Mouse (Mus musculus) ES-Bruce4 (cell line): ENCODE data around the gene Arf4. TPM values are rescaled to one million over a fixed set of nuclear protein-coding genes. Genes with fewer than 3 reads are reported as not detected.
"Not testable (repeated sequence)": the region's sequence is repeated elsewhere in the genome, so short reads cannot be mapped to it uniquely, and the experiment has no call there.

Experiments used
- H3K27ac ChIP-seq: 2 replicates; pipeline ENCODE4 v1.5.1; 2012; ENCODE audit warnings: low read length, inconsistent platforms; ENCODE audit not compliant: insufficient read depth
- H3K27me3 ChIP-seq: 2 replicates; pipeline ENCODE4 v1.6.1; 2012; ENCODE audit warnings: mild to moderate bottlenecking, low read length, inconsistent platforms; ENCODE audit not compliant: control insufficient read depth, poor library complexity, insufficient read depth, severe bottlenecking
- H3K36me3 ChIP-seq: 2 replicates; pipeline ENCODE4 v1.6.1; 2012; ENCODE audit warnings: inconsistent platforms, mild to moderate bottlenecking, low read length, moderate library complexity; ENCODE audit not compliant: control insufficient read depth, poor library complexity, insufficient read depth, severe bottlenecking
- H3K4me1 ChIP-seq: one replicate; pipeline ENCODE4 v1.8.1; 2011; ENCODE audit warnings: low read length; ENCODE audit not compliant: control insufficient read depth, insufficient read depth
- H3K4me3 ChIP-seq: 2 replicates; pipeline ENCODE4 v1.5.1; 2011; ENCODE audit warnings: low read depth, mild to moderate bottlenecking, low read length
- H3K9ac ChIP-seq: 2 replicates; pipeline ENCODE4 v1.6.1; 2012; ENCODE audit warnings: low read depth, mild to moderate bottlenecking, inconsistent platforms; ENCODE audit not compliant: poor library complexity, severe bottlenecking
- H3K9me3 ChIP-seq: replicated peaks from 2 replicates; pipeline ENCODE4 v1.6.1; 2012; ENCODE audit warnings: mild to moderate bottlenecking, low read length, inconsistent platforms; ENCODE audit not compliant: control insufficient read depth, poor library complexity, insufficient read depth, severe bottlenecking
- CTCF ChIP-seq: IDR thresholded peaks from one replicate; pipeline ENCODE4 v1.8.1; 2011; ENCODE audit warnings: low read depth, low read length
- EP300 ChIP-seq: IDR thresholded peaks from 2 replicates; pipeline ENCODE4 v1.6.1; 2011; ENCODE audit warnings: low read depth, low read length; ENCODE audit not compliant: insufficient read depth
- POLR2A ChIP-seq: IDR thresholded peaks from one replicate; pipeline ENCODE4 v1.8.1; 2011; ENCODE audit warnings: low read length; ENCODE audit not compliant: insufficient read depth
- polyA plus RNA-seq: library from polyadenylated mRNA; stranded (reverse); fragments of >200 nt; gene quantifications from 2 replicates; pipeline ENCODE4 v1.2.4, GENCODE M21; 2011; ENCODE audit warnings: low read depth; ENCODE audit not compliant: missing spikeins, insufficient read depth, insufficient read length

The Arf4 gene
- polyA plus RNA-seq, 1 experiment = 281 TPM

GRCm38 (mm10) chr14:26675791-26676190 is 37.9 kb downstream of the Arf4 start:
- Histone ChIP-seq H3K27me3 (no peaks in the 10 kb centered on the region), H3K36me3 (no peaks in the 10 kb centered on the region), H3K4me3 (no peak overlapping the region), H3K9ac (no peak overlapping the region), H3K4me1 (peaks cover 2% of the 10 kb centered on the region), H3K27ac (no peak overlapping the region), H3K9me3 (no peaks in the 10 kb centered on the region)
- TF ChIP-seq POLR2A = no peak
- TF ChIP-seq EP300 = no peak
- no peak for TF ChIP-seq CTCF

DNA sequence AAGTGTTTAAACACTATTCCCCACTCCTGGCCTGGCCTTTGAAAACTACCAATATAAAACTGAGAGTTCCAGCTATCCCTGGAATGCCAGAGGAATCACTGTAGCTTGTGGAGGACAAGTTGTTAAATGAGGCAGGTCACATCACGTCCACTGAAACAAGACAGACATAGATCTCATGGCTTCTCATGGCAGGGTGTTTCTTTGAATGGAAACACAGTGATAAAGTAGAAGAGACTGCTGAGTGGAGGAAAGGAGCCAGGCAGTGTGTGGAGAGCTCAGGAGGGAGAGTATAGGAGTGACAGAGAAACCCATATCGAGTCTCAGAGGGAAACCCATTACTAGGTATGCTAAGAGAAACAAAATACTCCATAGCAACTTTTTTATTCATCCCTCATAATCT is 52.9 kb downstream of the Arf4 start:
- Histone ChIP-seq H3K36me3 (no peaks in the 10 kb centered on the region), H3K9ac (no peak overlapping the region), H3K4me1 (no peaks in the 10 kb centered on the region), H3K4me3 (no peak overlapping the region), H3K27ac (no peak overlapping the region), H3K27me3 (no peaks in the 10 kb centered on the region; the same call in 1 of the 2 replicates), H3K9me3 (no peaks in the 10 kb centered on the region)
- TF ChIP-seq EP300 (no peak), POLR2A (no peak), CTCF (no peak)

GRCm38 (mm10) chr14:26691363-26691762 is 53.5 kb downstream of the Arf4 start:
- Histone ChIP-seq H3K4me3 (no peak overlapping the region), H3K36me3 (no peaks in the 10 kb centered on the region), H3K9ac (no peak overlapping the region), H3K9me3 (no peaks in the 10 kb centered on the region), H3K4me1 (no peaks in the 10 kb centered on the region), H3K27me3 (no peaks in the 10 kb centered on the region), H3K27ac (no peak overlapping the region)
- TF ChIP-seq CTCF = no peak
- TF ChIP-seq EP300 = no peak
- no peak for TF ChIP-seq POLR2A

DNA sequence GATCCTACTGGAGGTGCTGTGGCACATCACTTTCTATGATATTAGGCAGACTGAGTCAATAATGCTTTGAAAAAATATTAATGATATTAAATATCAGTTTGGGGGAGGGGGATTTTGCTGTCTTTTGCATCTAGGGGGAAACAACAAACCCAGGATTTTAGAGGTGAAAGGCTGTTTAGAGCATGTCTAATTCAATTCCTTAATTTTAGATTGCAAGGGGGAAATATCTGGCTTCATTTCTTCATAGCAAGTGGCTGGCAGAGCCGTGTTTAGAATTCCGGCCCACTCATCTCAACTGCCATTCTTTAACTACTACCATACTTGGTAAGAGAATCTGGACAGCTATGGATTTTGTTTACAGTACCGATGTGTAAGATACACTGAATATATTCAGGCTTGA is 55.1 kb downstream of the Arf4 start, which contains the start of gene Dnah12:
Gene Dnah12, plus strand, starts transcription at position 301 of the 400 bp plus-strand sequence.
- TF ChIP-seq CTCF (no peak), EP300 (no peak), POLR2A (no peak)

DNA sequence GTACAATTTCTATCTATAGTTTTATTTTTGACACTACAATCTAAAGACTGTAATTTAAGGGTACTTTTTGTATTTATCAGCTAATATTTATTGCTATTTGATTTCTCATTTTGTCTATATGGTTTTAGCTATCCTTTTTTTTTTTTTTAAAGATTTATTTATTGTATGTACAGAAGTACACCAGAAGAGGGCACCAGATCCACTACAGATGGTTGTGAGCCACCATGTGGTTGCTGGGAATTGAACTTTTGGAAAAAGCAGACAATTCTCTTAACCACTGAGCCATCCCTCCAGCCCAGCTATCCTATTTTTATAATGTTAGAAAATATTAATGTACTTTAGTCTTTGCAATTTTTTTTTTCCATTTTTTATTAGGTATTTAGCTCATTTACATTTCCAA is 60.0 kb downstream of the Arf4 start:
- Histone ChIP-seq H3K27me3 (no peaks in the 10 kb centered on the region), H3K27ac (no peak overlapping the region), H3K4me3 (no peak overlapping the region), H3K9me3 (no peaks in the 10 kb centered on the region), H3K36me3 (no peaks in the 10 kb centered on the region), H3K9ac (no peak overlapping the region), H3K4me1 (no peaks in the 10 kb centered on the region)
- TF ChIP-seq EP300 = no peak
- TF ChIP-seq CTCF = no peak
- TF ChIP-seq POLR2A = no peak

More for the DNA sequence above, 55.1 kb downstream of the Arf4 start, which contains the start of gene Dnah12:
- H3K27me3 ChIP-seq = no peaks in the 10 kb centered on the region
- H3K4me3 ChIP-seq = no peak within 1 kb of the TSS
- H3K36me3 ChIP-seq = no peaks in the 10 kb centered on the region
- no peaks in the 10 kb centered on the region for H3K9me3 ChIP-seq
- no peak within 1 kb of the TSS for H3K9ac ChIP-seq
- H3K27ac ChIP-seq = no peak within 1 kb of the TSS
- H3K4me1 ChIP-seq = no peaks in the 10 kb centered on the region

- H3K36me3 ChIP-seq, H3K27me3 ChIP-seq, H3K27ac ChIP-seq, H3K9ac ChIP-seq, H3K4me3 ChIP-seq, H3K9me3 ChIP-seq, H3K4me1 ChIP-seq: not testable (repeated sequence)
- peak; percentile 9 for TF ChIP-seq CTCF
Measured at GRCm38 (mm10) chr14:26705246-26705645, 67.4 kb downstream of the Arf4 start.

Other genes starting within 250 kb of the Arf4 start
- 129 and 145 TPM in 2 replicates for gene Slmap, start 103.1 kb upstream of the Arf4 start, polyA plus RNA-seq
- gene Dennd6a, start 64.2 kb upstream of the Arf4 start, polyA plus RNA-seq = 63.4 and 63.9 TPM in 2 replicates
- gene Pde12, start 31.8 kb downstream of the Arf4 start, polyA plus RNA-seq = 8.5 TPM in 2 replicates
- 0.15 and 0.17 TPM in 2 replicates for gene Dnah12, start 55.2 kb downstream of the Arf4 start, polyA plus RNA-seq